ENCODE assay signal across 13 mouse cellular contexts in the genomic region with DNA sequence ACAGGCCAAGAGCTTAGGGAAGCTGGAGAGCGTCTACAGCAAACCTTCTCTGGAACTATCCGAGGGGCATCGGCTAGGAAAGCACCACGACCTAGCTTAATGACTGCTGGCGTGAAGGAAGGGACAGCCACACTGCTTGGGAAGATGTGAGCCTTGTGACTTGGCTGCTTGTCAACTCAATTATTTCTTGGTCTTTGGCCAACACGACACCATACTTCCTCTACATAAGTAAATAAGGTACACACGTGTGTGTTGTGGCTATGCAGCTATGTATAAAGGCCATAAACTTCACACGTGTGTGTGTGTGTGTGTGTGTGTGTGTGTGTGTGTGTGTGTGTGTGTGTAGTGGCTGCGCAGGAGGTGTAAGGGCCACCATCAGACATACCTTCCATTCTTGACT.
DNase-seq lines count a peak whose midpoint lies in the region; ATAC-seq lines count a peak whose summit lies in the region.
"Had no signal": no experiment of that assay in that cellular context is flagged by ENCODE, and none has a peak within 500 bp of the region (broad histone marks: within the 10 kb centered on the region; RNA-seq: fewer than 3 reads in every experiment).

No protein-coding gene starts in this region.

- H3K4me1 ChIP-seq in forebrain, embryonic 14.5 days (ENCODE audit: control insufficient read depth, insufficient read depth, low read length): peaks cover 21% of the 10 kb centered on the region
- peaks cover 34% of the 10 kb centered on the region for H3K4me1 ChIP-seq in forebrain, embryonic 10.5 days

- no peak overlapping the region for H3K9ac ChIP-seq in forebrain, embryonic 14.5 days (ENCODE audit: low read length)
- H3K9ac ChIP-seq: limb, embryonic 15.5 days; midbrain, embryonic 15.5 days had no signal

- no peaks in the 10 kb centered on the region for H3K9me3 ChIP-seq in forebrain, embryonic 14.5 days (replicated peaks; ENCODE audit: control insufficient read depth, low read length)
- no peaks in the 10 kb centered on the region for H3K9me3 ChIP-seq in forebrain, embryonic 10.5 days
- H3K9me3 ChIP-seq: limb, embryonic 15.5 days; midbrain, embryonic 15.5 days had no signal

- no peak overlapping the region for H3K27ac ChIP-seq in forebrain, embryonic 14.5 days (ENCODE audit: low read depth, low read length)
- H3K27ac ChIP-seq in forebrain, embryonic 10.5 days: no peak overlapping the region
- H3K27ac ChIP-seq: limb, embryonic 15.5 days; midbrain, embryonic 15.5 days had no signal

- intact Hi-C loops in left cerebral cortex, postnatal 4 days (cut with DNase I): no loop called here
- intact Hi-C loops in left cerebral cortex, postnatal 25 days (cut with DNase I): no loop called here
- intact Hi-C loops in left cerebral cortex, postnatal 10 days (cut with DNase I): no loop called here

- no peak overlapping the region for H3K4me3 ChIP-seq in forebrain, embryonic 14.5 days (ENCODE audit: low read depth, low read length)
- no peak overlapping the region for H3K4me3 ChIP-seq in forebrain, embryonic 10.5 days
- H3K4me3 ChIP-seq: erythroblast, embryonic 14.5 days; limb, embryonic 15.5 days; midbrain, embryonic 15.5 days had no signal

- DNase-seq in forebrain, embryonic 14.5 days (ENCODE audit: low spot score): peak; percentile 71
- no peak for DNase-seq in forebrain, embryonic 10.5 days (ENCODE audit: extremely low spot score, low spot score)
- peak; percentile 63 for DNase-seq in left cerebral cortex, postnatal 4 days
- no peak for DNase-seq in left cerebral cortex, postnatal 25 days (ENCODE audit: low spot score in 2 of 2)
- peak; percentile 49 for DNase-seq in MN1 (ENCODE audit: low spot score)
- peak; percentile 28 for DNase-seq in lung, postnatal 36 days
- DNase-seq in B cell, adult 2 months: no peak
- no peak for DNase-seq in left cerebral cortex, postnatal 10 days (ENCODE audit: extremely low spot score in 1 of 2, low spot score in 2 of 2)
- DNase-seq: gastrocnemius, postnatal 25 days; thymus, postnatal 4 days had no signal

- 54% methylated on average over 9 of the region's 9 CpGs for WGBS in forebrain, embryonic 14.5 days
- WGBS in forebrain, embryonic 10.5 days: 95% methylated on average over 9 of the region's 9 CpGs

- H3K4me2 ChIP-seq in forebrain, embryonic 14.5 days (ENCODE audit: low read length): no peak overlapping the region
- H3K4me2 ChIP-seq: limb, embryonic 15.5 days; midbrain, embryonic 15.5 days had no signal

- H3K36me3 ChIP-seq in forebrain, embryonic 14.5 days (ENCODE audit: control insufficient read depth, insufficient read depth, low read length): no peaks in the 10 kb centered on the region
- peaks cover 9% of the 10 kb centered on the region for H3K36me3 ChIP-seq in forebrain, embryonic 10.5 days (replicated peaks)
- H3K36me3 ChIP-seq: limb, embryonic 15.5 days; midbrain, embryonic 15.5 days had no signal

- H3K27me3 ChIP-seq in forebrain, embryonic 14.5 days (replicated peaks; ENCODE audit: control insufficient read depth, insufficient read depth, low read length): no peaks in the 10 kb centered on the region
- H3K27me3 ChIP-seq in forebrain, embryonic 10.5 days (ENCODE audit: poor library complexity, severe bottlenecking): no peaks in the 10 kb centered on the region
- H3K27me3 ChIP-seq: limb, embryonic 15.5 days; midbrain, embryonic 15.5 days had no signal

- ATAC-seq in forebrain, embryonic 14.5 days: peak; percentile 37
- ATAC-seq: midbrain, embryonic 15.5 days had no signal

Comparison
In these comparisons a context has a peak if more than half of its experiments do, and no peak if none do; other contexts are left out.
1. DNase-seq: peak in forebrain, embryonic 14.5 days (single experiment), left cerebral cortex, postnatal 4 days (single experiment), MN1 (single experiment) and lung, postnatal 36 days (single experiment); none in forebrain, embryonic 10.5 days (single experiment), left cerebral cortex, postnatal 25 days (0 of 2), B cell, adult 2 months (0 of 2) and left cerebral cortex, postnatal 10 days (0 of 2).